Mouse (Mus musculus) small intestine, adult 2 months (tissue): ENCODE data around the gene Hmgb1.

Experiments used
- CTCF ChIP-seq: fragments of 200-500 bp; IDR thresholded peaks from 2 replicates; pipeline ENCODE4 v1.5.1; 2012; ENCODE audit warnings: low read depth, mild to moderate bottlenecking, control low read depth, inconsistent platforms, low read length, moderate library complexity, mixed read lengths; ENCODE audit not compliant: insufficient replicate concordance, insufficient read length; ENCODE audit errors: extremely low read depth
- POLR2A ChIP-seq: fragments of 200-500 bp; IDR thresholded peaks from 2 replicates; pipeline ENCODE4 v1.6.1; 2012; ENCODE audit warnings: low read depth, mild to moderate bottlenecking, control low read depth, inconsistent platforms, low read length, moderate library complexity

GRCm38 (mm10) chr5:149146691-149147090 lies 37.6 kb downstream of the Hmgb1 start:
- no peak for TF ChIP-seq CTCF
- no peak for TF ChIP-seq POLR2A
